Mouse (Mus musculus): ENCODE measurements around the gene Fam83c. TPM values are rescaled to one million over a fixed set of nuclear protein-coding genes. Genes with fewer than 3 reads are reported as not detected.

The Fam83c gene
- polyA plus RNA-seq, 1 experiment from 2014 or later, result 0.61 TPM

- ATAC-seq (replicated peaks), result no peak
- Histone ChIP-seq H3K27me3 (no peaks in the 10 kb centered on the region), H3K9ac (replicated peaks) (no peak overlapping the region), H3K27ac (replicated peaks) (no peak overlapping the region), H3K36me3 (no peaks in the 10 kb centered on the region), H3K9me3 (no peaks in the 10 kb centered on the region), H3K4me3 (no peak overlapping the region), H3K4me2 (replicated peaks) (no peak overlapping the region), H3K4me1 (peaks cover 2% of the 10 kb centered on the region; the same call in 1 of the 2 replicates)
- 80% methylated on average over 6 of the region's 6 CpGs for WGBS
These were observed 50.1 kb downstream of the Fam83c start for GRCm38 (mm10) chr2:155784534-155784933.

DNA sequence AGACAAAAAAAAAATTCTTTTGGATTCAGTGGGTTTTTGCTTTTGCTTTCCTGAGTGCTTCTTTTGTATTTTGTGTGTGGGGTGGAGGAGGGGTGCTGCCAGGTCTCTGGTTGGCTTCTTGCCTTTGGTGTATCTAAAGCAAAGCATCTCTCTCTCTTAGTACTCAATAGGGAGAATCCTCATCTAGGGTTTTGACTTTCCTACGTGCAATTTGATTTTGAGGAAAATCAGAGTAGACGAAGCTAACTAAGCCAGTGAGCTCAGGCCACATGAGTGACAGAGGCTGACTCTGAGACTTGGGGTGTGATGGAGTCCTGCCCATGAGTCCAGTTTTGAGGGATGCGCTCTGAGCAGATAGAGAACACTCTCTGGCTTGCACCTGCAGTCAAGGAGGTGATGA is 55.1 kb downstream of the Fam83c start:
- H3K27me3 ChIP-seq, result no peaks in the 10 kb centered on the region; the same call in 1 of the 2 replicates
- WGBS, result 75% methylated on average over 3 of the region's 3 CpGs
- ATAC-seq (replicated peaks), result no peak
- no peaks in the 10 kb centered on the region for H3K9me3 ChIP-seq
- no peak overlapping the region for H3K9ac ChIP-seq (replicated peaks)
- no peak overlapping the region for H3K27ac ChIP-seq (replicated peaks)
- H3K36me3 ChIP-seq, result no peaks in the 10 kb centered on the region
- no peak overlapping the region for H3K4me2 ChIP-seq (replicated peaks)
- H3K4me1 ChIP-seq, result peaks cover 32% of the 10 kb centered on the region
- no peak overlapping the region for H3K4me3 ChIP-seq

DNA sequence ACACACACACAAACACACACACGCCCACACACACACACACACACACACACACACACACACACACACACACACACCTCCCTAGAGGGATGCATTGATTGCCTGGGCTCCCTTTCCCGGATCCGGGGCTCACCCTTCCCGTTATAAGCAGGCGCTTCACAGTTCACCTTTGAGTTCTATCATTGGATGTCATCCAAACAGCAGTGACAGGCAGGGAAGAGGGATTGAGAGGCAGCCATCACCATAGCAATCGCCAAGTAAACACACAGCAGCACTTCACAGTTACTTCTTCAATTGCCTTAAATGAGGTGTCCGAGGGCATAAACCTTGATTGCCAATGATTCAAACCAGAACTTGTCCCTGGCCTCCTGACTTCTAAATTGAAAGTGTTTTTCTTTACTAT is 55.6 kb downstream of the Fam83c start:
- no peak overlapping the region for H3K9ac ChIP-seq (replicated peaks)
- no peak overlapping the region for H3K4me3 ChIP-seq
- WGBS, result 34% methylated on average over 6 of the region's 7 CpGs
- ATAC-seq (replicated peaks), result no peak
- H3K4me2 ChIP-seq (replicated peaks), result no peak overlapping the region
- H3K36me3 ChIP-seq, result no peaks in the 10 kb centered on the region
- H3K27me3 ChIP-seq, result peaks cover under 1% of the 10 kb centered on the region; the same call in 1 of the 2 replicates
- no peak overlapping the region for H3K27ac ChIP-seq (replicated peaks)
- peaks cover 32% of the 10 kb centered on the region for H3K4me1 ChIP-seq
- H3K9me3 ChIP-seq, result no peaks in the 10 kb centered on the region

DNA sequence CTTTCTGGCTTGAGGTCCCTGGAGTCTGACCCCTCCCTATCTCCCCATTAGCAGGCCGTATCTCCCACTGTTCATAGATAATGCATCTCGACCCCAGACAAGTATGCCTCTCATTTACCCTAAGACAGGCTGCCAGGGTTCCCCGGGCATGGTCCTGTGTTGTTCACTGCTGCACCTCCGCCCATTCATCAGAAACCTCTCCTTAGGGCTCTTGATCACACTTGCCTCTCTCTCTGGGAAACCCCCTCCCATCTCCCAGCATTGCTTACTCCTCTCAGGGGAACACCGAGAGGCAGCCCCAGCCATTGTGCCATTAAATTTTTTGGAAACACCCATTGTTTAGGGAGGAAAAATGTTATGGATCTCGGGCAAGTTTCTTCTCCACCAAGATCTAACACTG is 56.6 kb downstream of the Fam83c start:
- H3K27ac ChIP-seq (replicated peaks), result no peak overlapping the region
- peaks cover 7% of the 10 kb centered on the region; the same call in 1 of the 2 replicates for H3K27me3 ChIP-seq
- H3K4me2 ChIP-seq (replicated peaks), result no peak overlapping the region
- no peak for ATAC-seq (replicated peaks)
- WGBS, result 61% methylated on average over 6 of the region's 6 CpGs
- no peak overlapping the region for H3K9ac ChIP-seq (replicated peaks)
- no peak overlapping the region for H3K4me3 ChIP-seq
- peaks cover 32% of the 10 kb centered on the region for H3K4me1 ChIP-seq
- H3K36me3 ChIP-seq, result no peaks in the 10 kb centered on the region
- no peaks in the 10 kb centered on the region for H3K9me3 ChIP-seq

- no peaks in the 10 kb centered on the region for H3K36me3 ChIP-seq
- ATAC-seq (replicated peaks), result no peak
- no peak overlapping the region for H3K9ac ChIP-seq (replicated peaks)
- H3K27ac ChIP-seq (replicated peaks), result no peak overlapping the region
- H3K27me3 ChIP-seq, result peaks cover 7% of the 10 kb centered on the region; the same call in 1 of the 2 replicates
- WGBS, result 79% methylated on average over 4 of the region's 4 CpGs
- no peaks in the 10 kb centered on the region for H3K9me3 ChIP-seq
- H3K4me2 ChIP-seq (replicated peaks), result no peak overlapping the region
- H3K4me3 ChIP-seq, result no peak overlapping the region
- peaks cover 32% of the 10 kb centered on the region for H3K4me1 ChIP-seq
These were observed 57.0 kb downstream of the Fam83c start for GRCm38 (mm10) chr2:155777688-155777985.

Other genes with a start within 250 kb of the Fam83c start
- 12.8 and 15.6 TPM in 2 replicates for gene Gss, start 242.0 kb downstream of the Fam83c start, polyA plus RNA-seq (2015; fragmentation: Nextera tagmentation; extraction: Ambion mirVana)
- 0.29 and 0.59 TPM in 2 replicates for gene Myh7b, start 223.6 kb downstream of the Fam83c start, polyA plus RNA-seq (2015; fragmentation: Nextera tagmentation; extraction: Ambion mirVana)
- 172 and 180 TPM in 2 replicates for gene Trpc4ap, start 142.5 kb downstream of the Fam83c start, polyA plus RNA-seq (2015; fragmentation: Nextera tagmentation; extraction: Ambion mirVana)
- gene Edem2, start 105.4 kb downstream of the Fam83c start, polyA plus RNA-seq (2015; fragmentation: Nextera tagmentation; extraction: Ambion mirVana), result 42.4 and 46.5 TPM in 2 replicates
- gene Gm17581, start 99.0 kb downstream of the Fam83c start, polyA plus RNA-seq (2015; fragmentation: Nextera tagmentation; extraction: Ambion mirVana), result not detected in 2 replicates
- 1.9 and 2.7 TPM in 2 replicates for gene Procr, start 83.7 kb downstream of the Fam83c start, polyA plus RNA-seq (2015; fragmentation: Nextera tagmentation; extraction: Ambion mirVana)
- 13.1 TPM in 2 replicates for gene Mmp24, start 59.5 kb downstream of the Fam83c start, polyA plus RNA-seq (2015; fragmentation: Nextera tagmentation; extraction: Ambion mirVana)
- 30.5 and 32.5 TPM in 2 replicates for gene BC029722, start 15.4 kb downstream of the Fam83c start, polyA plus RNA-seq (2015; fragmentation: Nextera tagmentation; extraction: Ambion mirVana)
- 159 and 160 TPM in 2 replicates for gene Eif6, start 7.9 kb downstream of the Fam83c start, polyA plus RNA-seq (2015; fragmentation: Nextera tagmentation; extraction: Ambion mirVana)
- 63.5 and 79.0 TPM in 2 replicates for gene Uqcc1, start 95.5 kb upstream of the Fam83c start, polyA plus RNA-seq (2015; fragmentation: Nextera tagmentation; extraction: Ambion mirVana)
- not detected in 2 replicates for gene Gm15557, start 105.9 kb upstream of the Fam83c start, polyA plus RNA-seq (2015; fragmentation: Nextera tagmentation; extraction: Ambion mirVana)
- 2.4 and 4.3 TPM in 2 replicates for gene Gdf5, start 110.5 kb upstream of the Fam83c start, polyA plus RNA-seq (2015; fragmentation: Nextera tagmentation; extraction: Ambion mirVana)
- gene Cep250, start 121.6 kb upstream of the Fam83c start, polyA plus RNA-seq (2015; fragmentation: Nextera tagmentation; extraction: Ambion mirVana), result 18.9 and 19.2 TPM in 2 replicates
- 1.8 TPM in 2 replicates for gene 6430550D23Rik, start 173.1 kb upstream of the Fam83c start, polyA plus RNA-seq (2015; fragmentation: Nextera tagmentation; extraction: Ambion mirVana)
- 341 and 364 TPM in 2 replicates for gene Ergic3, start 173.2 kb upstream of the Fam83c start, polyA plus RNA-seq (2015; fragmentation: Nextera tagmentation; extraction: Ambion mirVana)
- not detected in 2 replicates for gene Fer1l4, start 218.1 kb upstream of the Fam83c start, polyA plus RNA-seq (2015; fragmentation: Nextera tagmentation; extraction: Ambion mirVana)
- gene Spag4, start 230.3 kb upstream of the Fam83c start, polyA plus RNA-seq (2015; fragmentation: Nextera tagmentation; extraction: Ambion mirVana), result 6.1 and 6.4 TPM in 2 replicates